Mouse (Mus musculus) limb, embryonic 10.5 days (tissue): ENCODE data around the gene Sf3a3. TPM values are rescaled to one million over a fixed set of nuclear protein-coding genes. Genes with fewer than 3 reads are reported as not detected.

Experiments
- DNase-seq: peaks from one replicate; pipeline ENCODE4 v3.0.0-alpha.2; 2017; ENCODE audit warnings: low spot score
- H3K27ac ChIP-seq: fragments of 300-500 bp; sonication (generic); 2 replicates; pipeline ENCODE4 v1.5.1; 2016; ENCODE audit warnings: mild to moderate bottlenecking
- H3K27me3 ChIP-seq: fragments of 300-500 bp; sonication (generic); 2 replicates; pipeline ENCODE4 v1.6.1; 2016; ENCODE audit warnings: low read depth, mild to moderate bottlenecking; ENCODE audit not compliant: poor library complexity, severe bottlenecking
- H3K36me3 ChIP-seq: fragments of 300-500 bp; sonication (generic); 2 replicates; pipeline ENCODE4 v1.6.1; 2016; ENCODE audit warnings: mild to moderate bottlenecking, moderate library complexity
- H3K4me1 ChIP-seq: fragments of 300-500 bp; sonication (generic); 2 replicates; pipeline ENCODE4 v1.6.1; 2016
- H3K4me3 ChIP-seq: fragments of 300-500 bp; sonication (generic); 2 replicates; pipeline ENCODE4 v1.5.1; 2016; ENCODE audit warnings: mild to moderate bottlenecking, moderate library complexity
- H3K9me3 ChIP-seq: fragments of 300-500 bp; sonication (generic); replicated peaks from 2 replicates; pipeline ENCODE4 v1.6.1; 2016; ENCODE audit warnings: mild to moderate bottlenecking
- WGBS: fragments of 180-500 bp; shearing (Covaris S2); methylation state at CpG from one replicate; pipeline ENCODE4 v1.1.7; 2016; 5-methylcytosine and 5-hydroxymethylcytosine counted together
- polyA plus RNA-seq: library from polyadenylated mRNA; unstranded; fragments of >200 nt; fragmentation: Nextera tagmentation; extraction: Ambion mirVana; gene quantifications from 2 replicates; pipeline ENCODE4 v1.2.1, GENCODE M21; 2016

Gene Sf3a3
- polyA plus RNA-seq, 1 experiment from 2014 or later, result 270 TPM

- Histone ChIP-seq H3K4me3 (no peak overlapping the region), H3K36me3 (peaks cover 88% of the 10 kb centered on the region), H3K4me1 (no peaks in the 10 kb centered on the region), H3K27me3 (no peaks in the 10 kb centered on the region), H3K9me3 (no peaks in the 10 kb centered on the region), H3K27ac (no peak overlapping the region)
- 88% methylated on average over 8 of the region's 8 CpGs for WGBS
- DNase-seq, result no peak
These were observed 29.1 kb upstream of the Sf3a3 start for GRCm38 (mm10) chr4:124685453-124685852.

GRCm38 (mm10) chr4:124685897-124686402 lies 28.6 kb upstream of the Sf3a3 start:
- no peaks in the 10 kb centered on the region for H3K27me3 ChIP-seq
- 85% methylated on average over 8 of the region's 8 CpGs for WGBS
- no peaks in the 10 kb centered on the region for H3K9me3 ChIP-seq
- H3K36me3 ChIP-seq, result peaks cover 85% of the 10 kb centered on the region
- H3K4me1 ChIP-seq, result peaks cover 4% of the 10 kb centered on the region; the same call in 1 of the 2 replicates
- DNase-seq, result no peak
- no peak overlapping the region for H3K27ac ChIP-seq
- H3K4me3 ChIP-seq, result no peak overlapping the region

- Histone ChIP-seq H3K27ac (no peak overlapping the region), H3K27me3 (peaks cover 8% of the 10 kb centered on the region; the same call in 1 of the 2 replicates), H3K4me3 (no peak overlapping the region), H3K4me1 (peaks cover 32% of the 10 kb centered on the region), H3K9me3 (no peaks in the 10 kb centered on the region), H3K36me3 (peaks cover 34% of the 10 kb centered on the region)
- no peak for DNase-seq
- 93% methylated on average over 8 of the region's 8 CpGs for WGBS
These were observed 23.1 kb upstream of the Sf3a3 start for GRCm38 (mm10) chr4:124691455-124691854.

- no peaks in the 10 kb centered on the region for H3K9me3 ChIP-seq
- no peak for DNase-seq
- WGBS, result 75% methylated on average over 3 of the region's 3 CpGs
- H3K36me3 ChIP-seq, result peaks cover 26% of the 10 kb centered on the region
- H3K4me1 ChIP-seq, result peaks cover 32% of the 10 kb centered on the region
- peak overlapping the region; percentile 81 for H3K4me3 ChIP-seq
- H3K27me3 ChIP-seq, result peaks cover 8% of the 10 kb centered on the region; the same call in 1 of the 2 replicates
- peak overlapping the region; percentile 85 for H3K27ac ChIP-seq
These were observed 22.1 kb upstream of the Sf3a3 start for GRCm38 (mm10) chr4:124692416-124692861.

- Histone ChIP-seq H3K36me3 (peaks cover 18% of the 10 kb centered on the region), H3K9me3 (no peaks in the 10 kb centered on the region), H3K4me1 (peaks cover 32% of the 10 kb centered on the region), H3K27me3 (peaks cover 8% of the 10 kb centered on the region; the same call in 1 of the 2 replicates), H3K4me3 (peak within 1 kb of the TSS; percentile 81), H3K27ac (peak within 1 kb of the TSS; percentile 85)
- 1% methylated on average over 43 of the region's 43 CpGs for WGBS
- peak; percentile 88 for DNase-seq
These were observed 21.3 kb upstream of the Sf3a3 start, which contains the start of gene Utp11 for GRCm38 (mm10) chr4:124693135-124693894. TSS of gene Utp11 (minus strand) at chr4:124693600.

GRCm38 (mm10) chr4:124694572-124694971 lies 20.0 kb upstream of the Sf3a3 start:
- Histone ChIP-seq H3K27ac (no peak overlapping the region), H3K4me1 (peaks cover 37% of the 10 kb centered on the region), H3K27me3 (peaks cover 8% of the 10 kb centered on the region; the same call in 1 of the 2 replicates), H3K9me3 (no peaks in the 10 kb centered on the region), H3K4me3 (no peak overlapping the region), H3K36me3 (peaks cover 6% of the 10 kb centered on the region; the same call in 1 of the 2 replicates)
- 81% methylated on average over 2 of the region's 2 CpGs for WGBS
- no peak for DNase-seq

GRCm38 (mm10) chr4:124695786-124696516 lies 18.6 kb upstream of the Sf3a3 start:
- H3K27ac ChIP-seq, result peak overlapping the region; percentile 63

GRCm38 (mm10) chr4:124699791-124700190 lies 14.8 kb upstream of the Sf3a3 start:
- H3K36me3 ChIP-seq, result peaks cover 7% of the 10 kb centered on the region; the same call in 1 of the 2 replicates
- H3K27me3 ChIP-seq, result peaks cover 8% of the 10 kb centered on the region; the same call in 1 of the 2 replicates
- no peaks in the 10 kb centered on the region for H3K9me3 ChIP-seq
- peaks cover 65% of the 10 kb centered on the region for H3K4me1 ChIP-seq
- H3K4me3 ChIP-seq, result peak overlapping the region; percentile 96
- WGBS, result 5% methylated on average over 6 of the region's 6 CpGs
- no peak for DNase-seq
- H3K27ac ChIP-seq, result peak overlapping the region; percentile 99

More at GRCm38 (mm10) chr4:124695786-124696516, 18.6 kb upstream of the Sf3a3 start:
- Histone ChIP-seq H3K36me3 (peaks cover under 1% of the 10 kb centered on the region; the same call in 1 of the 2 replicates), H3K9me3 (no peaks in the 10 kb centered on the region), H3K27me3 (peaks cover 8% of the 10 kb centered on the region; the same call in 1 of the 2 replicates), H3K4me3 (peak overlapping the region; percentile 26), H3K4me1 (peaks cover 42% of the 10 kb centered on the region)
- 9% methylated on average over 18 of the region's 18 CpGs for WGBS
- DNase-seq, result peak; percentile 44

- peak; percentile 91 for DNase-seq
- peak within 1 kb of the TSS; percentile 96 for H3K4me3 ChIP-seq
- H3K27ac ChIP-seq, result peak within 1 kb of the TSS; percentile 99
- H3K4me1 ChIP-seq, result peaks cover 69% of the 10 kb centered on the region
- H3K27me3 ChIP-seq, result peaks cover 8% of the 10 kb centered on the region; the same call in 1 of the 2 replicates
- H3K36me3 ChIP-seq, result peaks cover 9% of the 10 kb centered on the region
- H3K9me3 ChIP-seq, result no peaks in the 10 kb centered on the region
- WGBS, result under 1% methylated on average over 43 of the region's 59 CpGs
These were observed 14.2 kb upstream of the Sf3a3 start, which contains the start of gene Fhl3 for GRCm38 (mm10) chr4:124700248-124700971. TSS of gene Fhl3 (plus strand) at chr4:124700701.

- WGBS, result 2% methylated on average over 22 of the region's 22 CpGs
- peaks cover 1% of the 10 kb centered on the region; the same call in 1 of the 2 replicates for H3K27me3 ChIP-seq
- peaks cover 69% of the 10 kb centered on the region for H3K4me1 ChIP-seq
- no peaks in the 10 kb centered on the region for H3K9me3 ChIP-seq
- DNase-seq, result peak; percentile 56
- peak overlapping the region; percentile 99 for H3K27ac ChIP-seq
- H3K36me3 ChIP-seq, result peaks cover 18% of the 10 kb centered on the region
- peak overlapping the region; percentile 96 for H3K4me3 ChIP-seq
These were observed 13.3 kb upstream of the Sf3a3 start for GRCm38 (mm10) chr4:124701052-124701845.

GRCm38 (mm10) chr4:124701916-124702315 lies 12.7 kb upstream of the Sf3a3 start:
- Histone ChIP-seq H3K9me3 (no peaks in the 10 kb centered on the region), H3K27ac (peak overlapping the region; percentile 99), H3K27me3 (no peaks in the 10 kb centered on the region), H3K36me3 (peaks cover 24% of the 10 kb centered on the region), H3K4me3 (peak overlapping the region; percentile 96), H3K4me1 (peaks cover 69% of the 10 kb centered on the region)
- no peak for DNase-seq
- WGBS, result 25% methylated on average over 4 of the region's 5 CpGs
